Mouse (Mus musculus) limb, embryonic 14.5 days (tissue): ENCODE measurements around the gene Racgap1. TPM values are rescaled to one million over a fixed set of nuclear protein-coding genes. Genes with fewer than 3 reads are reported as not detected.

Experiments used
- ATAC-seq: fragments of 200-750 bp; cut with Nextera tagmentation; 2 replicates; pipeline ENCODE4 v1.8.0; 2017; ENCODE audit warnings: low read depth, moderate number of reproducible peaks, moderate TSS enrichment; ENCODE audit not compliant: low FRiP score
- DNase-seq: peaks from one replicate; pipeline ENCODE4 v3.0.0-alpha.2; 2015; ENCODE audit warnings: low spot score
- H3K27ac ChIP-seq: fragments of 300-500 bp; sonication (generic); replicated peaks from 2 replicates; pipeline ENCODE4 v1.5.1; 2014; ENCODE audit warnings: low read depth, mild to moderate bottlenecking, low read length, moderate library complexity, mixed read lengths
- H3K27me3 ChIP-seq: fragments of 300-500 bp; sonication (generic); 2 replicates; pipeline ENCODE4 v1.6.1; 2014; ENCODE audit warnings: low read length, mixed read lengths; ENCODE audit not compliant: control insufficient read depth, insufficient read depth
- H3K36me3 ChIP-seq: fragments of 300-500 bp; sonication (generic); 2 replicates; pipeline ENCODE4 v1.6.1; 2014; ENCODE audit warnings: mild to moderate bottlenecking, low read length, moderate library complexity, mixed read lengths; ENCODE audit not compliant: control insufficient read depth, insufficient read depth
- H3K4me1 ChIP-seq: fragments of 300-500 bp; sonication (generic); 2 replicates; pipeline ENCODE4 v1.6.1; 2014; ENCODE audit warnings: antibody characterized with exemption, low read length, mixed read lengths; ENCODE audit not compliant: control insufficient read depth, insufficient read depth
- H3K4me2 ChIP-seq: fragments of 300-500 bp; sonication (generic); replicated peaks from 2 replicates; pipeline ENCODE4 v1.6.1; 2014; ENCODE audit warnings: low read depth, mild to moderate bottlenecking, low read length, moderate library complexity; ENCODE audit not compliant: severe bottlenecking
- H3K4me3 ChIP-seq: fragments of 300-500 bp; sonication (generic); replicated peaks from 2 replicates; pipeline ENCODE4 v1.5.1; 2014; ENCODE audit warnings: low read length
- H3K9ac ChIP-seq: fragments of 300-500 bp; sonication (generic); 2 replicates; pipeline ENCODE4 v1.6.1; 2014; ENCODE audit warnings: mild to moderate bottlenecking, low read depth, low read length, moderate library complexity; ENCODE audit not compliant: severe bottlenecking
- H3K9me3 ChIP-seq: fragments of 300-500 bp; sonication (generic); 2 replicates; pipeline ENCODE4 v1.6.1; 2016; ENCODE audit warnings: low read length; ENCODE audit not compliant: control insufficient read depth
- POLR2A ChIP-seq: fragments of 200-500 bp; IDR thresholded peaks from 2 replicates; pipeline ENCODE4 v1.8.0; 2012; ENCODE audit warnings: inconsistent platforms, mild to moderate bottlenecking, moderate library complexity, borderline replicate concordance; ENCODE audit not compliant: insufficient read depth, insufficient read length; ENCODE audit errors: extremely low read depth
- WGBS: fragments of 180-500 bp; shearing (Covaris S2); extraction: QIAGEN DNeasy Blood & Tissue Kit; methylation state at CpG from one replicate; pipeline ENCODE4 v1.1.7; 2014; 5-methylcytosine and 5-hydroxymethylcytosine counted together
- polyA plus RNA-seq, 2 experiments: library from polyadenylated mRNA; depleted of rRNA in 1 of 2; stranded (reverse) in 1 of 2; unstranded in 1 of 2; fragments of >200 nt; fragmentation: Nextera tagmentation in 1 of 2; extraction: Ambion mirVana in 1 of 2; gene quantifications; 2 replicates each; pipeline versions ENCODE4 v1.2.1 to v1.2.3; 2012 to 2014

Gene Racgap1
- polyA plus RNA-seq, 2 experiments: 82.1 to 107 TPM

DNA sequence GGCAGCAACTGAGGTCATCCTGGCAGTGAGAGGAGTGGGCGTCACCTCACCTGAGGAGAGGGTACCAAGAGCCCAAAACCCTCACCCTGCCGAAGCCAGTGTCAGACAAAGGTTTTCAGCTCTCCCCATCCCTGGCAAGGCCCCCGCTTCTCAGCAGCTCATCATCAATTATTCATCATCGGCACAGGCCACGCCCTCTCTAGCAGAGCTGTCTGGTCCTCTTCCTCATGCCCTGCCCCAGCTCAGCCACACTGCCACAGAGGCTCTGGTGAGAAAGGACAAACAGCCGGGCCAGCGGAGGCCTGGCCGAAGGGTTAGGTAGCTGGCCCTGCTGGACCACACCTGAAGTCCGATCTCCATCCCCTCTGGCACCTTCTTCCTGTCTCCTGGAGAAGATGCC, 40.5 kb upstream of the Racgap1 start:
- Histone ChIP-seq H3K27ac (no peak overlapping the region), H3K9ac (0 out of 2 replicates have a peak overlapping the region, but pooled peaks have one; percentile 4), H3K4me3 (no peak overlapping the region), H3K27me3 (0 out of 2 replicates have a peak, but pooled peaks cover 4% of the 10 kb centered on the region), H3K9me3 (no peaks in the 10 kb centered on the region), H3K4me2 (no peak overlapping the region), H3K36me3 (no peaks in the 10 kb centered on the region), H3K4me1 (no peaks in the 10 kb centered on the region)
- DNase-seq (no peak), ATAC-seq (no peak)
- no peak for TF ChIP-seq POLR2A
- 46% methylated on average over 9 of the region's 9 CpGs for WGBS

DNA sequence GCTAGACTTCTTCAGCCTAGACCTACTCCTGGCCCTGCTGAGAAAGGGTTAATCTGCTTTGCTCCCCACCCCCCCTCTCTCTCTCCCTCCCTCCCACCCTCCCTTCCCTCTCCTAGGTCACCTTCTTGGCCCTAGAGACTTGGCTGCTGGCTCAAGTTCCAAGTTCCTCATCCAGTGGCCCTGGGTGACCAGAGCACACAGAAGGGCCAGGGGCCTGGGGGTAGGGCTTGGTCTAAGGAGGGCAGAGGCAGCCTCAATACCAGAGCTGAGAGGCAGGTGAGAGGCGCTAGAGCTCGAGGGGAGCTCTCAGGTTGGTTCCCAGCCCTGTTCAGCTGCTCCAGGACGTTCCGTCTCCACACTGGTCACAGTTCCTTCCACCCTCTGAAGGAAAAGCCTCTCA, 39.5 kb upstream of the Racgap1 start:
- Histone ChIP-seq H3K4me3 (no peak overlapping the region), H3K9ac (no peak overlapping the region), H3K27me3 (0 out of 2 replicates have a peak, but pooled peaks cover 4% of the 10 kb centered on the region), H3K9me3 (no peaks in the 10 kb centered on the region), H3K36me3 (no peaks in the 10 kb centered on the region), H3K27ac (no peak overlapping the region), H3K4me2 (no peak overlapping the region), H3K4me1 (no peaks in the 10 kb centered on the region)
- WGBS: 12% methylated on average over 4 of the region's 4 CpGs
- no peak for TF ChIP-seq POLR2A
- DNase-seq (no peak), ATAC-seq (no peak)

DNA sequence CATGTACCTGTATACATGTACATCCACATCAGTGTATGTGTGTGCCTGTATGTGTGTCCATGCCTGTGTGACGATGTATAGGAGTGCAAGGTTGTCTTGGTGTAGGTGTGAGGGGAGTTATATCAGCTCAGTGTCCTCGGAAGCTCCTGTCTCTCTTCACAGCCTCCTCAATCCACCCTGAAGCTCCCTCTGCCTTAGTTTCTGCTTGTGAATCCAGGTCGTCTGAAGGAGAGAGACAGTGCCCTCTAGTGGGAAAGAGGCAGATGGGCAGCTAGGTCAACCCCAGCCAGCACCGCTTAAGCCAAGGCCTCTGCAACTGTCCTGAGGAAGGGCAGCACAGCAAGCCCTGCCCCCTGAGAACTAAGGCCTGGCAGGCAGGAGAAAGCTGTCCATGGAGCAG, 37.3 kb upstream of the Racgap1 start:
- H3K27ac ChIP-seq: no peak overlapping the region
- WGBS: 11% methylated on average over 4 of the region's 4 CpGs
- no peak overlapping the region for H3K4me3 ChIP-seq
- H3K4me1 ChIP-seq: no peaks in the 10 kb centered on the region
- no peak overlapping the region for H3K9ac ChIP-seq
- DNase-seq (peak; percentile 63), ATAC-seq (peak; percentile 55; the same call in 1 of the 2 replicates)
- H3K27me3 ChIP-seq: 0 out of 2 replicates have a peak, but pooled peaks cover 4% of the 10 kb centered on the region
- H3K9me3 ChIP-seq: no peaks in the 10 kb centered on the region
- H3K4me2 ChIP-seq: no peak overlapping the region
- H3K36me3 ChIP-seq: no peaks in the 10 kb centered on the region
- TF ChIP-seq POLR2A: no peak

DNA sequence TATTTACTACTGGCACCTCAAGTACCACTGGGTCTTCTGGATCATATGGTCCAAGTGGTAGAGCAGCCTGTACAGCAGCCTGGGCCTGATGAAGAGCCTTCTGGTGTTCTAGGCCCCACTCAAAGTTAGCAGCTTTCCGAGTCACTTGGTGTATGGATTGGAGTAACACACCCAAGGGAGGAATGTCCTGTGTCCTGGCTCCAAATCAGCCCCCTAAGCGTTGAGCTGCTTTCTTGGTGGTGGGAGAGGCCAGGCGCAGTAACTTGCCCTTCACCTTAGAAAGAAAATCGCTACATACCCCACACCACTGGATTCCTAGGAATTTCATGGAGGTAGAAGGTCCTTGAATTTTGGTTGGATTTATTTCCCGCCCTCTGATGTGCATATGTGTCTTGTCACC, 32.7 kb upstream of the Racgap1 start:
- 91% methylated on average over 5 of the region's 5 CpGs for WGBS
- no peaks in the 10 kb centered on the region for H3K4me1 ChIP-seq

DNA sequence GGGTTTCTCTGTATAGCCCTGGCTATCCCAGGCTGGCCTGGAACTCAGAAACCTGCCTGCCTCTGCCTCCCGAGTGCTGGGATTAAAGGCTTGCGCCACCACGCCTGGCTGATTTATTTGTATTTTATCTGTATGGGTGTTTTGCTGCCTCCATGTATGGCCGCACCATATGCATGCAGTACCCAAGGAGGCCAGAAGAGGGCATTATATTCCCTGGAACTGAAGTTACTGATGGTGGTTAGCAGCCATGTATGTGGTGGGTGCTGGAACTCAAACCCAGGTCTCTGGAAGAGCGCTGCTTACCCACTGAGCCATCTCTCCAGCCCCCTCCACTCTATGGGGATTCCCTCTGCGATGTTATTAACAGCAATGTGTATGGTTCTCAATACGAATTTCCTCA, 31.4 kb upstream of the Racgap1 start:
- Histone ChIP-seq H3K9ac (no peak overlapping the region), H3K27ac (no peak overlapping the region), H3K4me1 (no peaks in the 10 kb centered on the region), H3K4me2 (no peak overlapping the region), H3K27me3 (no peaks in the 10 kb centered on the region), H3K9me3 (no peaks in the 10 kb centered on the region), H3K4me3 (no peak overlapping the region), H3K36me3 (no peaks in the 10 kb centered on the region)
- ATAC-seq (no peak), DNase-seq (no peak)
- WGBS: 91% methylated on average over 7 of the region's 7 CpGs
- TF ChIP-seq POLR2A: no peak

More for the DNA sequence above, 32.7 kb upstream of the Racgap1 start:
- Histone ChIP-seq H3K27me3 (no peaks in the 10 kb centered on the region), H3K36me3 (no peaks in the 10 kb centered on the region), H3K4me3 (no peak overlapping the region), H3K27ac (no peak overlapping the region), H3K4me2 (no peak overlapping the region), H3K9me3 (no peaks in the 10 kb centered on the region), H3K9ac (no peak overlapping the region)
- no peak for TF ChIP-seq POLR2A
- ATAC-seq: no peak
- no peak for DNase-seq

DNA sequence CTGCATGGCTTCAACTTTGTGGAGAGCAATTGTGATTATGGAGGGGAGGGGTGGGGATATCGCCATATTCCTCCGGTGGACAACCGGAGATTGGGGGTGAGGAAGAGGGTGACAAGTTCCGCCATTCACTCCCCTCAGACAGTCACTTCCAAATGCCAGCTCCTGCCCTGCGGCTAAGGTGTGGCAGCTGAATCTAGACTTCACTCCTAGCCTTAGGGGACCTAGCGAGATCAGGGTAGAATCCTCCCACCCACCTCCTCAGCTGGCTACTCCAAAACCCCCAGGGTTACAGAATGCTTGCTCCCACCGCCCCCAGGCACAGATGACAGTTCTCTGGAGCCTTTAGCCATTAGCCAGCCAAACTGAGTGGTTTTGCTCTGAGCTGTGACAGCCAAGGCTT, 27.6 kb upstream of the Racgap1 start:
- 56% methylated on average over 7 of the region's 7 CpGs for WGBS
- Histone ChIP-seq H3K9me3 (no peaks in the 10 kb centered on the region), H3K36me3 (no peaks in the 10 kb centered on the region)

More for the DNA sequence above, 27.6 kb upstream of the Racgap1 start:
- no peaks in the 10 kb centered on the region for H3K27me3 ChIP-seq
- DNase-seq: no peak
- ATAC-seq: no peak
- H3K9ac ChIP-seq: no peak overlapping the region
- no peak overlapping the region for H3K4me3 ChIP-seq
- no peak overlapping the region for H3K27ac ChIP-seq
- H3K4me1 ChIP-seq: no peaks in the 10 kb centered on the region
- no peak overlapping the region for H3K4me2 ChIP-seq
- TF ChIP-seq POLR2A: no peak
